Mouse (Mus musculus) midbrain, embryonic 11.5 days (tissue): ENCODE data around the gene Rtkn2. TPM values are rescaled to one million over a fixed set of nuclear protein-coding genes. Genes with fewer than 3 reads are reported as not detected.
A peak's percentile ranks its signal among the peaks of the same experiment; 100 is the strongest.

ENCODE experiments used
- ATAC-seq: fragments of 200-750 bp; cut with Nextera tagmentation; 2 replicates; pipeline ENCODE4 v1.8.0; 2017; ENCODE audit warnings: moderate TSS enrichment, moderate library complexity; ENCODE audit not compliant: low FRiP score
- DNase-seq: peaks from one replicate; pipeline ENCODE4 v3.0.0; 2015; ENCODE audit warnings: low spot score; ENCODE audit errors: missing footprints
- H3K27ac ChIP-seq: fragments of 300-500 bp; sonication (generic); 2 replicates; pipeline ENCODE4 v1.5.1; 2014; ENCODE audit warnings: low read depth, low read length
- H3K27me3 ChIP-seq: fragments of 300-500 bp; sonication (generic); 2 replicates; pipeline ENCODE4 v1.6.1; 2014; ENCODE audit warnings: mild to moderate bottlenecking, low read length, moderate library complexity, mixed read lengths; ENCODE audit not compliant: control insufficient read depth, insufficient read depth
- H3K36me3 ChIP-seq: fragments of 300-500 bp; sonication (generic); 2 replicates; pipeline ENCODE4 v1.6.1; 2014; ENCODE audit warnings: mild to moderate bottlenecking, low read length, moderate library complexity, mixed read lengths; ENCODE audit not compliant: control insufficient read depth, insufficient read depth
- H3K4me1 ChIP-seq: fragments of 300-500 bp; sonication (generic); 2 replicates; pipeline ENCODE4 v1.6.1; 2014; ENCODE audit warnings: low read length; ENCODE audit not compliant: control insufficient read depth, insufficient read depth
- H3K4me2 ChIP-seq: fragments of 300-500 bp; sonication (generic); 2 replicates; pipeline ENCODE4 v1.6.1; 2014; ENCODE audit warnings: mild to moderate bottlenecking, moderate library complexity
- H3K4me3 ChIP-seq: fragments of 300-500 bp; sonication (generic); 2 replicates; pipeline ENCODE4 v1.5.1; 2014; ENCODE audit warnings: low read depth, low read length
- H3K9ac ChIP-seq: fragments of 300-500 bp; sonication (generic); 2 replicates; pipeline ENCODE4 v1.6.1; 2014; ENCODE audit warnings: low read length
- H3K9me3 ChIP-seq: fragments of 300-500 bp; sonication (generic); 2 replicates; pipeline ENCODE4 v1.6.1; 2016; ENCODE audit warnings: low read length; ENCODE audit not compliant: control insufficient read depth
- WGBS: fragments of 180-500 bp; shearing (Covaris S2); extraction: QIAGEN DNeasy Blood & Tissue Kit; methylation state at CpG from one replicate; pipeline ENCODE4 v1.1.7; 2014; 5-methylcytosine and 5-hydroxymethylcytosine counted together
- polyA plus RNA-seq: library from polyadenylated mRNA; unstranded; fragments of >200 nt; fragmentation: Nextera tagmentation; extraction: Ambion mirVana; gene quantifications from 2 replicates; pipeline ENCODE4 v1.2.1, GENCODE M21; 2014

Gene Rtkn2
- polyA plus RNA-seq, 1 experiment from 2014 or later: 19.9 TPM

GRCm38 (mm10) chr10:68106351-68106950 is 127.1 kb downstream of the Rtkn2 start:
- Histone ChIP-seq H3K4me2 (no peak overlapping the region), H3K4me3 (no peak overlapping the region), H3K36me3 (no peaks in the 10 kb centered on the region), H3K4me1 (peaks cover 5% of the 10 kb centered on the region; the same call in 1 of the 2 replicates), H3K27me3 (no peaks in the 10 kb centered on the region), H3K9me3 (no peaks in the 10 kb centered on the region), H3K27ac (no peak overlapping the region), H3K9ac (no peak overlapping the region)
- DNase-seq: peak; percentile 79
- no peak for ATAC-seq
- 79% methylated on average over 9 of the region's 9 CpGs for WGBS

- Histone ChIP-seq H3K9me3 (no peaks in the 10 kb centered on the region), H3K4me3 (no peak overlapping the region), H3K36me3 (no peaks in the 10 kb centered on the region), H3K27me3 (no peaks in the 10 kb centered on the region), H3K27ac (no peak overlapping the region), H3K4me2 (no peak overlapping the region), H3K9ac (no peak overlapping the region), H3K4me1 (peaks cover 5% of the 10 kb centered on the region; the same call in 1 of the 2 replicates)
- ATAC-seq: no peak
- peak; percentile 17 for DNase-seq
- 79% methylated on average over 6 of the region's 6 CpGs for WGBS
Measured at GRCm38 (mm10) chr10:68107716-68108115, 128.3 kb downstream of the Rtkn2 start.

Other genes starting within 250 kb of the Rtkn2 start
- 1.8 and 2.1 TPM in 2 replicates for gene Zfp365, start 66.9 kb upstream of the Rtkn2 start, polyA plus RNA-seq